Mouse (Mus musculus): ENCODE data around the gene Kcnh6. TPM values are rescaled to one million over a fixed set of nuclear protein-coding genes. Genes with fewer than 3 reads are reported as not detected.

Kcnh6 gene
- total and polyA plus RNA-seq, 2 experiments from 2014 or later = 3.0 to 4.3 TPM

DNA sequence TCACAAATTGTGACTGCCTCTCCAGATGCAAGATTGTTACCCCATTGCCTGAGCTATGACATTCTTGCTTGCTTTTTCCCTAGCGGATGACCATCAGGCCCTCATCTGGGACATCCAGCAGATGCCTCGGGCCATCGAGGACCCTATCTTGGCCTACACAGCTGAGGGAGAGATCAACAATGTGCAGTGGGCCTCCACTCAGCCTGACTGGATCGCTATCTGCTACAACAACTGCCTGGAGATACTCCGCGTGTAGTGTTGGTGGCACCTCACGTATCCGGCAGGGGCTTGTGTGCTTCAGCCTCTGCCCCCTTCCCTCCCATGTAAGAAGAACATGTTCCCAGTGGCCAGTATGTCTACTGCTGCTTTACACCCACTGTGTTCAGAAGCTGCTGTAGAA lies 46.7 kb downstream of the Kcnh6 start:
- 93% methylated on average over 8 of the region's 8 CpGs for WGBS
- H3K9ac ChIP-seq (replicated peaks; ENCODE audit: low read length) = no peak overlapping the region
- H3K36me3 ChIP-seq (ENCODE audit: insufficient read depth, low read length) = peaks cover 77% of the 10 kb centered on the region
- no peaks in the 10 kb centered on the region for H3K9me3 ChIP-seq (ENCODE audit: low read length)
- no peak overlapping the region for H3K4me3 ChIP-seq (ENCODE audit: low read length)
- no peak for DNase-seq (ENCODE audit: low spot score)
- H3K4me2 ChIP-seq (ENCODE audit: low read depth, low read length) = no peak overlapping the region
- ATAC-seq = no peak
- no peak for TF ChIP-seq CTCF (IDR thresholded peaks at IDR 0.05; ENCODE audit: low read depth)
- H3K27ac ChIP-seq = no peak overlapping the region
- H3K4me1 ChIP-seq (ENCODE audit: insufficient read depth, low read length) = no peaks in the 10 kb centered on the region
- H3K27me3 ChIP-seq (ENCODE audit: insufficient read depth, low read length) = no peaks in the 10 kb centered on the region

DNA sequence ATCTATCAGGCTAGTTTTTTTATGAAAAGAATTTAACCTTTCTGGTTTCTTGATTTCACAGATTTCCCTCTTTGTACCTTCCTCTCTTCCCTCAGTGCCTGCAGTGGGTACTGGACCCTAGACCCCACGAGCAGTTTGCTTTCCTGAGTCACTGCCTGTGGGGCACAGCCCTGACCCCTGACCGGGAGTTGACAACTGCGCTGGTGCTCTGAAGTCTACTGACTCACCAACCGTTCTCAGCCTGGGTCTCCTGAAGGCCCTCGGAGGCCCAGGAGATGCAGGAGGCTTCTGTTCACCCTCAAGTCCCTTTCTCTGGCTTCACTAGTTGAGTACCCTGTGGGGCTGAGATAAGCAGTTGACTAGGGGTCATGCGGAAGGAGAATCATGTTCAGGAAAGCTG lies 47.4 kb downstream of the Kcnh6 start:
- H3K27me3 ChIP-seq (ENCODE audit: insufficient read depth, low read length) = no peaks in the 10 kb centered on the region
- H3K4me3 ChIP-seq (ENCODE audit: low read length) = no peak overlapping the region
- no peak overlapping the region for H3K9ac ChIP-seq (replicated peaks; ENCODE audit: low read length)
- ATAC-seq (no peak), DNase-seq (ENCODE audit: low spot score) (no peak)
- no peak overlapping the region for H3K27ac ChIP-seq
- no peak for TF ChIP-seq CTCF (IDR thresholded peaks at IDR 0.05; ENCODE audit: low read depth)
- no peaks in the 10 kb centered on the region for H3K9me3 ChIP-seq (ENCODE audit: low read length)
- WGBS = 93% methylated on average over 6 of the region's 6 CpGs
- peaks cover 81% of the 10 kb centered on the region for H3K36me3 ChIP-seq (ENCODE audit: insufficient read depth, low read length)
- H3K4me1 ChIP-seq (ENCODE audit: insufficient read depth, low read length) = no peaks in the 10 kb centered on the region
- no peak overlapping the region for H3K4me2 ChIP-seq (ENCODE audit: low read depth, low read length)

DNA sequence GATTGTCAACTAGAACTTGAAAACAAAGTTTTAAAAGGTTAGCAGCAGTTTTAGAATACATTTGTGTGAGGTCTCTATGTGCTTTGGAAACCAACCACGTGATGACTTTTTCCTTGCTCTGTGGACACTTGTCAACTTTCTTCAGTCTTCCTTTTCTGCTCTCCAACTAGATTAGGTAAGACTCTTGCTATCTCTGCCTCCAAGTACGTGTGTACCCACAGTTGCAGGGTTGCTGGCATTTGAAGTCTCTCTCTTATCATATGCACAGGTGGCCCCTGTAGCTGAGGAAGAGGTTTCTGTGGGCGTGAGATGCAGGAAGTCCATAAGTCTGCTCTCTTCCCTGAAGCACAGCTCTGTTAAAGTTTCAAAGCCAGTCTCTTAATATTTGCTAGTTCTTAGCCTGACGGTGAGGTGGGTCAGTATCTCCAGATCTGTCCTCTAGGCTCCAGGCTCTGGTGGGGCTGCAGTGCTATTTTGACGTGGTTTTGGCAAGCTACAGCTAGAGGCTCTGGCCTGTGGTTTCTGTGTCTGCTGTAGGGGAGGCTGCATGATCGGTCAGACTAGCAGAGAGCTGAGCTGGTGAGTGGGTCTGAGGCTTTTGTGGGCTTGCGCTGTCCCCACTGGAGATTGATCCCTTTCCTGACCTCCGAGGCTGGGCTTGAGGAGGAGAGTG lies 49.0 kb downstream of the Kcnh6 start:
- no peak for TF ChIP-seq CTCF (IDR thresholded peaks at IDR 0.05; ENCODE audit: low read depth)
- no peak overlapping the region for H3K9ac ChIP-seq (replicated peaks; ENCODE audit: low read length)
- no peak overlapping the region for H3K4me3 ChIP-seq (ENCODE audit: low read length)
- H3K4me2 ChIP-seq (ENCODE audit: low read depth, low read length) = no peak overlapping the region
- no peaks in the 10 kb centered on the region for H3K9me3 ChIP-seq (ENCODE audit: low read length)
- 93% methylated on average over 8 of the region's 8 CpGs for WGBS
- peaks cover 70% of the 10 kb centered on the region for H3K36me3 ChIP-seq (ENCODE audit: insufficient read depth, low read length)
- no peaks in the 10 kb centered on the region for H3K27me3 ChIP-seq (ENCODE audit: insufficient read depth, low read length)
- no peaks in the 10 kb centered on the region for H3K4me1 ChIP-seq (ENCODE audit: insufficient read depth, low read length)
- H3K27ac ChIP-seq = no peak overlapping the region
- DNase-seq (ENCODE audit: low spot score) (no peak), ATAC-seq (no peak)

DNA sequence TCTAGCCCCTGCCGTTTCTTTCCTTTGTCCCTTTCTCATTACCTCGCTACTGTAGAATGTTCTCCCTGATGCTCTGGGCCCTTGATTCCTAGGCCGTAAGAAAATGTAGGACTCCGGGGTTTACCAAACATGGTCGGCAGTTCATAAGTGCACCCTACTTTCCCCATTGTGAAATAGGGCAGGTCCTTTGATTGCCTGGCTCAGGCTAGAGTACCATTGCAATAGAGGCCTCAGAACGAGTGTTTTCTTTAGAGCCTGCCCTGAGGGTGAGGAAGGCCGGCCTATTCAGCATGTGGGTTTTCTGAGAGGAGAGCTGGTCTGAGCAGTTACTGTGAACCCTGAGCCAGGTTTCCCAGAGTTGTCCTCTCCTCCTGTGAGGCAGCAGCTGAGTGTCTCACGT lies 50.1 kb downstream of the Kcnh6 start:
- peaks cover 67% of the 10 kb centered on the region for H3K36me3 ChIP-seq (ENCODE audit: insufficient read depth, low read length)
- 89% methylated on average over 8 of the region's 8 CpGs for WGBS
- ATAC-seq = no peak

DNA sequence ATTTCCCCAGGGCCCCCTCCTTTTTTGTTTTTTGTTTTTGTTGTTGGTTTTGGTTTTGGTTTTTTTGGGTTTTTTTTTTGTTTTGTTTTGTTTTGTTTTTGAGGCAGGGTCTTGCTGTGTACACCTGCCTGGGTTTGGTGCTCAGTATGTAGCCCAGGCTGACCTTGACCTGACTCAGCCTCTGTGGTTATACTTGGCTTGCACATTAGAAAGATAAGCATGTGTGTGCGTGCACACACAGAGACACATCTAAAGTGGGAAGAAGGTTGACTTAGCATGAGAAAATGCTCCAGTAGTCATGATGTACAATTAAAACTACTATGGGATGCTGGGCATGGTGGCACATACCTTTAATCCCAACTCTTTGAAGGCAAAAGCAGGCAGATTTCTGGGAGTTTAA lies 52.6 kb downstream of the Kcnh6 start:
- H3K9me3 ChIP-seq (ENCODE audit: low read length) = no peaks in the 10 kb centered on the region
- no peak overlapping the region for H3K4me3 ChIP-seq (ENCODE audit: low read length)
- no peak overlapping the region for H3K9ac ChIP-seq (replicated peaks; ENCODE audit: low read length)
- H3K4me1 ChIP-seq (ENCODE audit: insufficient read depth, low read length) = no peaks in the 10 kb centered on the region
- ATAC-seq (no peak), DNase-seq (ENCODE audit: low spot score) (no peak)
- 90% methylated on average over 1 of the region's 1 CpGs for WGBS
- H3K27ac ChIP-seq = no peak overlapping the region
- H3K4me2 ChIP-seq (ENCODE audit: low read depth, low read length) = no peak overlapping the region
- peaks cover 44% of the 10 kb centered on the region for H3K36me3 ChIP-seq (ENCODE audit: insufficient read depth, low read length)
- no peak for TF ChIP-seq CTCF (IDR thresholded peaks at IDR 0.05; ENCODE audit: low read depth)
- no peaks in the 10 kb centered on the region for H3K27me3 ChIP-seq (ENCODE audit: insufficient read depth, low read length)

More for the DNA sequence above, 50.1 kb downstream of the Kcnh6 start:
- DNase-seq (ENCODE audit: low spot score) = no peak
- H3K9ac ChIP-seq (replicated peaks; ENCODE audit: low read length) = no peak overlapping the region
- H3K4me3 ChIP-seq (ENCODE audit: low read length) = no peak overlapping the region
- no peak for TF ChIP-seq CTCF (IDR thresholded peaks at IDR 0.05; ENCODE audit: low read depth)
- H3K4me1 ChIP-seq (ENCODE audit: insufficient read depth, low read length) = no peaks in the 10 kb centered on the region
- H3K4me2 ChIP-seq (ENCODE audit: low read depth, low read length) = no peak overlapping the region
- no peak overlapping the region for H3K27ac ChIP-seq
- no peaks in the 10 kb centered on the region for H3K27me3 ChIP-seq (ENCODE audit: insufficient read depth, low read length)
- H3K9me3 ChIP-seq (ENCODE audit: low read length) = no peaks in the 10 kb centered on the region

DNA sequence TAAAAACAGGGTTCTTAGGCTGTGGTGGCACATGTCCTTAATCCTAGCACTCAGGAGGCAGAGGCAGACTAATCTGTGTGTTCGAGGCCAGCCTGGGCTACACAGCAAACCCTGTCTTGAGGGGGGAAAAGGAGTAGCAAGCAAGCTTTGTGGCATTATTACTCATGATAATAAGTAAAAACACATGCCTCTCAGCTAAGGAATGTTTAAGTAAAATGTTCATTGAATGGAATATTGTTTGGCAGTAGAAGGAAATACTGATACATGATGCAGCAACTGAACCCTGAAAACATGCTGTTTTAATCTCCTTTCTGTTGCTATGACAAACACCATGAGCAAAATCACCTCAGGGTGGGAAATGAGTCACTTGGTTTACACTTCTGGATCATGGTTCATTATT lies 53.4 kb downstream of the Kcnh6 start:
- Histone ChIP-seq H3K36me3 (ENCODE audit: insufficient read depth, low read length) (peaks cover 37% of the 10 kb centered on the region), H3K4me2 (ENCODE audit: low read depth, low read length) (no peak overlapping the region), H3K27ac (no peak overlapping the region), H3K4me3 (ENCODE audit: low read length) (no peak overlapping the region), H3K9me3 (ENCODE audit: low read length) (no peaks in the 10 kb centered on the region), H3K27me3 (ENCODE audit: insufficient read depth, low read length) (no peaks in the 10 kb centered on the region), H3K4me1 (ENCODE audit: insufficient read depth, low read length) (no peaks in the 10 kb centered on the region), H3K9ac (replicated peaks; ENCODE audit: low read length) (no peak overlapping the region)
- DNase-seq (ENCODE audit: low spot score) = no peak
- no peak for TF ChIP-seq CTCF (IDR thresholded peaks at IDR 0.05; ENCODE audit: low read depth)
- no peak for ATAC-seq
- 96% methylated on average over 1 of the region's 1 CpGs for WGBS

DNA sequence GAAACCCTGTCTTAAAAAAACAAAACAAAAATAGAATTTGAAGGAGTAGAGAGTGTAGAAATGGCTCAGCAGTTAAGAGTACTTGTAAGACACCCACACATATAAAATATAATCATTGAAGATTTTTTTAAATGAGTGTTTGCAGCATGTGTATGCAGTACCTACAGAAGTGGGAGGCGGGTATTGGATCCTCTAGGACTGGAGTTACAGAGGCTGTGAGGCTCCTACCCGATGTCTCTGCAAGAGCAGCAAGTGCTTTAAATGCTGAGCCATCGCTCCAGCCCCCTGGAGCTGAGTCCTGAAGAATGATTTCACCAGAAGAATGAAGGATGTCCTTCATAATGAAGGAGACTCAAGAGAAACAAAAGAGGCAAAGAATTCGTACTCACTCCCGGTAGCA lies 55.8 kb downstream of the Kcnh6 start:
- no peak overlapping the region for H3K4me2 ChIP-seq (ENCODE audit: low read depth, low read length)
- H3K9me3 ChIP-seq (ENCODE audit: low read length) = no peaks in the 10 kb centered on the region
- no peaks in the 10 kb centered on the region; the same call in 1 of the 2 replicates for H3K4me1 ChIP-seq (ENCODE audit: insufficient read depth, low read length)
- H3K9ac ChIP-seq (replicated peaks; ENCODE audit: low read length) = no peak overlapping the region
- ATAC-seq (no peak), DNase-seq (ENCODE audit: low spot score) (no peak)
- no peak overlapping the region for H3K4me3 ChIP-seq (ENCODE audit: low read length)
- 77% methylated on average over 5 of the region's 5 CpGs for WGBS
- H3K36me3 ChIP-seq (ENCODE audit: insufficient read depth, low read length) = peaks cover 16% of the 10 kb centered on the region
- TF ChIP-seq CTCF (IDR thresholded peaks at IDR 0.05; ENCODE audit: low read depth) = no peak
- H3K27ac ChIP-seq = no peak overlapping the region
- H3K27me3 ChIP-seq (ENCODE audit: insufficient read depth, low read length) = no peaks in the 10 kb centered on the region
